Mouse (Mus musculus) bone marrow macrophage, adult 2 months (primary cell): Measurements from ENCODE around the gene Hc.

Experiments used
- CTCF ChIP-seq: IDR thresholded peaks from 2 replicates; pipeline ENCODE4 v1.5.1; 2012; ENCODE audit warnings: low read depth, mild to moderate bottlenecking, low read length, moderate library complexity
- POLR2A ChIP-seq: IDR thresholded peaks from 2 replicates; pipeline ENCODE4 v1.6.1; 2012; ENCODE audit warnings: mild to moderate bottlenecking, low read depth, low read length, borderline replicate concordance

- TF ChIP-seq POLR2A (no peak), CTCF (no peak)
Observed at GRCm38 (mm10) chr2:34948622-34949021, 112.6 kb downstream of the Hc start.
